Mouse (Mus musculus) adrenal gland, adult 10 weeks (tissue): ENCODE results near the gene Akr1c21. TPM values are rescaled to one million over a fixed set of nuclear protein-coding genes. Genes with fewer than 3 reads are reported as not detected.

Source experiments
- polyA plus RNA-seq: library from polyadenylated mRNA; stranded (reverse); fragments of 350-450 nt; fragmentation: Illumina TruSeq; extraction: RNeasy Lipid Tissue Mini Kit (QIAGEN cat#74804); gene quantifications from one replicate; pipeline ENCODE4 v1.2.3, GENCODE M21; 2014; ENCODE audit warnings: low read depth, low replicate concordance

Gene Akr1c21
- not detected for polyA plus RNA-seq

GRCm38 (mm10) chr13:4573871-4574270 is at the start of gene Akr1c21:
Gene Akr1c21 (plus strand): TSS chr13:4574075.

GRCm38 (mm10) chr13:4608961-4609409 is 35.1 kb downstream of the Akr1c21 start, which contains the start of gene Akr1e1:
Gene Akr1e1 (minus strand): TSS chr13:4609174.

Other genes starting within 250 kb of the Akr1c21 start
- gene Akr1c6, start 139.8 kb upstream of the Akr1c21 start, polyA plus RNA-seq = not detected
- 1.0 TPM for gene Akr1c20, start 50.7 kb upstream of the Akr1c21 start, polyA plus RNA-seq
- 60.2 TPM for gene Akr1e1, start 35.1 kb downstream of the Akr1c21 start, polyA plus RNA-seq